Mouse (Mus musculus): Measurements from ENCODE around the gene BC067074. TPM values are rescaled to one million over a fixed set of nuclear protein-coding genes. Genes with fewer than 3 reads are reported as not detected.

Gene BC067074
- total RNA-seq, 1 experiment = 4.1 TPM

DNA sequence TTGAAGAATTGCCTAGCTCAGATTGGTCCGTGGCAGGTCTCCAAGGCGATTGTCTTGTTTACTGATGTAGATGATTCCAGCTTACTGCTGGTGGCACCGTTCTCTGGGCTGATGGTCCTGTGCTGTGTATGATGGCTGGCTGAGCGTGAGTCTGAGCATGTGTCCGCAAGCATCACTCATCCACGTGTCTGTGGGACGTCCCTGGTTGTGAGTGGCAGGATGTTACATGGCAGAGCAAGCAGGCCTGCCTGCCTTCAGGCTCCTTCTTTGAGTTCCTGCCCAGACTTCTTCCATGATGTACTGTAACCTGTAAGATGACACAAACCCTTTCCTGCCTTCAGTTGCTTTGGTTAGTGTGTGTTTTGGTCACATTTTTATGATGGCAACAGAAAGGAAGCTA is 5.8 kb upstream of the BC067074 start:
- Histone ChIP-seq H3K4me3 (ENCODE audit: insufficient read depth in 1 of 2, low read depth in 1 of 2, low read length in 2 of 2, poor library complexity in 1 of 2, severe bottlenecking in 1 of 2) (no peak overlapping the region), H3K27ac (ENCODE audit: insufficient read depth, low read depth, low read length, poor library complexity, severe bottlenecking) (no peak overlapping the region), H3K36me3 (ENCODE audit: control insufficient read depth, insufficient read depth, low read length, poor library complexity, severe bottlenecking) (no peaks in the 10 kb centered on the region), H3K9ac (ENCODE audit: insufficient read depth, low read depth, low read length, poor library complexity, severe bottlenecking) (no peak overlapping the region), H3K9me3 (ENCODE audit: control insufficient read depth, insufficient read depth, low read depth, low read length) (no peaks in the 10 kb centered on the region), H3K4me1 (ENCODE audit: control insufficient read depth in 2 of 2, insufficient read depth in 2 of 2, low read length in 2 of 2, poor library complexity in 1 of 2) (peaks cover 0 to 3% of the 10 kb centered on the region in 2 experiments; a peak in 1 of 4 replicates)
- DNase-seq (ENCODE audit: low read depth, low spot score) = no peak
- no peak for TF ChIP-seq MAFK (IDR thresholded peaks at IDR 0.05; ENCODE audit: insufficient read depth, low read depth, low read length)
- no peak for TF ChIP-seq ZC3H11A (IDR thresholded peaks at IDR 0.05; ENCODE audit: borderline replicate concordance, low read depth, low read length)
- in situ Hi-C loops (cut with MboI; ENCODE audit: low sequenced_read_pairs in 2 of 2, unreplicated experiment in 2 of 2) = no loop called here

DNA sequence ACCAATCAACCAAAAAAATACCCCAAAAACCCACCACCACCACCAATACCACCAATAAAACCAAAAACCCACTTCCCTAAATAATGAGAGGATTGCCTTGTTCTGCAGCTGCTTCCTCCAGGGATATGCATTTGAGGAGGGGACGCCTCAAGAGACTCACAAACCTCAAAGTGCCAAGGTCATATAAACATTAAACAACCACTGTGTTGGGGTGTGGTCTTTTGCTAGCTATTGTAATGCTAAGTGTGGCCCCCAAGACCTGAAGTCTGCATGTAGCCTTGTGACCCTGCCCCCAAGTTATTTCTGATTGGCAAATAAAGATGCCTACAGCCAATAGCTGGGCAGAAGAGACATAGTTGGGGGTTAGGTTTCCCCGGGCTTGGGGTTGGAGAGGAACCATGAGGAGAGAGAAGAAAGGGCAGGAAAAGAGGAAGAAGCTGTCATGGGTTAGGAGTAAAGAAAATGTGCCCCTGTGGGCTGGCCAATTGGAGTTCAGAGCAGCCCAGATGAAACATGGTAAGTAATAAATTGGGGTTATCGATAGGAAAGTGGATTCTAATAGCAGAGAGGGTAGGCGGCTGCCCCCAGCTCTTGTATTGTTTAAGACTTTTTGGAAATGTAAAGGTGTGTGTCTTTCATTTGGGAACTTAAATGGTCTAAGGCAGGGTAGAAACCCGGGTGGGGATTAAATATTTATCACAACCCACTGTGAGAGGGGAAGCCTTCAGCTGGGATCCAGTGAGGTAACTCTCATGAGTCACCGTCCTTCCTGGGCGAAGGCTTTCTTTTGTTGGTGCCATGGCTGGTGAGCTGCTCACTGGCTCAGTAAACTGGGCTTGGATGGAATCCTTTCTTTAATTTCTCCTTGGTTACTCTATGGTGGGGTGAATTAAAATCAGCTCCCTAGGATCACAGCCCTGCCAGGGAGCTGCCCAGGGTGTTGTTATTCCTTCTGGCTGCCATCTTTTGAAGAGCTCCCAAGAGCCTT is 4.5 kb upstream of the BC067074 start:
- Histone ChIP-seq H3K27ac (ENCODE audit: insufficient read depth, low read depth, low read length, poor library complexity, severe bottlenecking) (no peak overlapping the region), H3K4me3 (ENCODE audit: insufficient read depth in 1 of 2, low read depth in 1 of 2, low read length in 2 of 2, poor library complexity in 1 of 2, severe bottlenecking in 1 of 2) (peak overlapping the region in 1 of 2 experiments; percentile 36; a peak in 2 of 4 replicates), H3K9ac (ENCODE audit: insufficient read depth, low read depth, low read length, poor library complexity, severe bottlenecking) (no peak overlapping the region), H3K4me1 (ENCODE audit: control insufficient read depth in 2 of 2, insufficient read depth in 2 of 2, low read length in 2 of 2, poor library complexity in 1 of 2) (peaks cover 0 to 5% of the 10 kb centered on the region in 2 experiments; a peak in 1 of 4 replicates), H3K36me3 (ENCODE audit: control insufficient read depth, insufficient read depth, low read length, poor library complexity, severe bottlenecking) (no peaks in the 10 kb centered on the region), H3K9me3 (ENCODE audit: control insufficient read depth, insufficient read depth, low read depth, low read length) (no peaks in the 10 kb centered on the region)
- in situ Hi-C loops (cut with MboI; ENCODE audit: low sequenced_read_pairs in 2 of 2, unreplicated experiment in 2 of 2) = no loop called here
- TF ChIP-seq CHD2 (IDR thresholded peaks at IDR 0.05; ENCODE audit: low read depth, low read length) (no peak), ZNF384 (IDR thresholded peaks at IDR 0.05; ENCODE audit: low read depth, low read length) (no peak), ZC3H11A (IDR thresholded peaks at IDR 0.05; ENCODE audit: borderline replicate concordance, low read depth, low read length) (no peak), MAFK (IDR thresholded peaks at IDR 0.05; ENCODE audit: insufficient read depth, low read depth, low read length) (no peak), HCFC1 (IDR thresholded peaks at IDR 0.05; ENCODE audit: borderline replicate concordance, insufficient read depth, low read length) (no peak)
- DNase-seq (ENCODE audit: low read depth, low spot score) = no peak

DNA sequence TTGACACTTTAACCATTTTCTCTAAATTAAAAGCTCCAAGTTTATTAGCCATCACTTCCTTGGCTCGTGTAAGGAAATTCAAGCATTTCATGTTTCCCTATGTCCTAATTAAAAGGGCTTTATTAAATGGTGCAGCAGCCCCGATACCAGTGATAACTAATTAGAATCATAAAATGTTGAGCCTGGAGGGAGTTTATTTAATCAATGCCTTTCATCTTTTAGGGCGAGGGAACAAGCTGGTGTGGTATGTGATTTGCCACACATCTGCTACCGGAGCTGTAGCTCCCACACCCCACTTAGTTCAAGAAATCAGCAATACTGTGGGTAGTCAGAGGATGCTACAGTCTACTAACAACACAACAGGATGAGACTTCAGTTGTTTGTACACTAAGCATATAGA is 3.2 kb upstream of the BC067074 start:
- no peaks in the 10 kb centered on the region for H3K36me3 ChIP-seq (ENCODE audit: control insufficient read depth, insufficient read depth, low read length, poor library complexity, severe bottlenecking)
- no peaks in the 10 kb centered on the region for H3K9me3 ChIP-seq (ENCODE audit: control insufficient read depth, insufficient read depth, low read depth, low read length)
- no peak overlapping the region for H3K27ac ChIP-seq (ENCODE audit: insufficient read depth, low read depth, low read length, poor library complexity, severe bottlenecking)
- H3K4me1 ChIP-seq (ENCODE audit: control insufficient read depth in 2 of 2, insufficient read depth in 2 of 2, low read length in 2 of 2, poor library complexity in 1 of 2) = peaks cover 0 to 7% of the 10 kb centered on the region in 2 experiments; a peak in 1 of 4 replicates
- no peak overlapping the region for H3K4me3 ChIP-seq (ENCODE audit: insufficient read depth in 1 of 2, low read depth in 1 of 2, low read length in 2 of 2, poor library complexity in 1 of 2, severe bottlenecking in 1 of 2)
- TF ChIP-seq ZNF384 (IDR thresholded peaks at IDR 0.05; ENCODE audit: low read depth, low read length) = no peak
- TF ChIP-seq CHD2 (IDR thresholded peaks at IDR 0.05; ENCODE audit: low read depth, low read length) = no peak
- TF ChIP-seq HCFC1 (IDR thresholded peaks at IDR 0.05; ENCODE audit: borderline replicate concordance, insufficient read depth, low read length) = no peak
- no peak for TF ChIP-seq MAFK (IDR thresholded peaks at IDR 0.05; ENCODE audit: insufficient read depth, low read depth, low read length)
- TF ChIP-seq ZC3H11A (IDR thresholded peaks at IDR 0.05; ENCODE audit: borderline replicate concordance, low read depth, low read length) = no peak
- H3K9ac ChIP-seq (ENCODE audit: insufficient read depth, low read depth, low read length, poor library complexity, severe bottlenecking) = no peak overlapping the region
- no peak for DNase-seq (ENCODE audit: low read depth, low spot score)
- in situ Hi-C loops (cut with MboI; ENCODE audit: low sequenced_read_pairs in 2 of 2, unreplicated experiment in 2 of 2) = no loop called here

- DNase-seq (ENCODE audit: low read depth, low spot score) = no peak
Observed at GRCm38 (mm10) chr13:113292001-113292400, 958 bp upstream of the BC067074 start.

More at GRCm38 (mm10) chr13:113292001-113292400, 958 bp upstream of the BC067074 start:
- in situ Hi-C loops (cut with MboI; ENCODE audit: low sequenced_read_pairs in 2 of 2, unreplicated experiment in 2 of 2) = no loop called here
- TF ChIP-seq CHD2 (IDR thresholded peaks at IDR 0.05; ENCODE audit: low read depth, low read length) (no peak), HCFC1 (IDR thresholded peaks at IDR 0.05; ENCODE audit: borderline replicate concordance, insufficient read depth, low read length) (no peak)
- H3K27ac ChIP-seq (ENCODE audit: insufficient read depth, low read depth, low read length, poor library complexity, severe bottlenecking) = no peak overlapping the region
- H3K9me3 ChIP-seq (ENCODE audit: control insufficient read depth, insufficient read depth, low read depth, low read length) = no peaks in the 10 kb centered on the region
- H3K36me3 ChIP-seq (ENCODE audit: control insufficient read depth, insufficient read depth, low read length, poor library complexity, severe bottlenecking) = no peaks in the 10 kb centered on the region
- peaks cover 0 to 7% of the 10 kb centered on the region in 2 experiments; a peak in 1 of 4 replicates for H3K4me1 ChIP-seq (ENCODE audit: control insufficient read depth in 2 of 2, insufficient read depth in 2 of 2, low read length in 2 of 2, poor library complexity in 1 of 2)
- H3K9ac ChIP-seq (ENCODE audit: insufficient read depth, low read depth, low read length, poor library complexity, severe bottlenecking) = no peak overlapping the region
- H3K4me3 ChIP-seq (ENCODE audit: insufficient read depth in 1 of 2, low read depth in 1 of 2, low read length in 2 of 2, poor library complexity in 1 of 2, severe bottlenecking in 1 of 2) = no peak overlapping the region
